Mouse (Mus musculus) CH12.LX (cell line): ENCODE measurements around the gene Pank2.

Experiments used
- EP300 ChIP-seq: IDR thresholded peaks from 2 replicates; pipeline ENCODE4 v1.6.1; 2011; ENCODE audit warnings: low read length, improper control_type of control experiment
- MAFK ChIP-seq: IDR thresholded peaks from 2 replicates; pipeline ENCODE4 v1.6.1; 2011; ENCODE audit warnings: low read length, improper control_type of control experiment; ENCODE audit not compliant: insufficient replicate concordance
- ZKSCAN1 ChIP-seq: IDR thresholded peaks from 2 replicates; pipeline ENCODE4 v1.6.1; 2012; ENCODE audit warnings: low read depth, inconsistent platforms, low read length, improper control_type of control experiment, borderline replicate concordance

DNA sequence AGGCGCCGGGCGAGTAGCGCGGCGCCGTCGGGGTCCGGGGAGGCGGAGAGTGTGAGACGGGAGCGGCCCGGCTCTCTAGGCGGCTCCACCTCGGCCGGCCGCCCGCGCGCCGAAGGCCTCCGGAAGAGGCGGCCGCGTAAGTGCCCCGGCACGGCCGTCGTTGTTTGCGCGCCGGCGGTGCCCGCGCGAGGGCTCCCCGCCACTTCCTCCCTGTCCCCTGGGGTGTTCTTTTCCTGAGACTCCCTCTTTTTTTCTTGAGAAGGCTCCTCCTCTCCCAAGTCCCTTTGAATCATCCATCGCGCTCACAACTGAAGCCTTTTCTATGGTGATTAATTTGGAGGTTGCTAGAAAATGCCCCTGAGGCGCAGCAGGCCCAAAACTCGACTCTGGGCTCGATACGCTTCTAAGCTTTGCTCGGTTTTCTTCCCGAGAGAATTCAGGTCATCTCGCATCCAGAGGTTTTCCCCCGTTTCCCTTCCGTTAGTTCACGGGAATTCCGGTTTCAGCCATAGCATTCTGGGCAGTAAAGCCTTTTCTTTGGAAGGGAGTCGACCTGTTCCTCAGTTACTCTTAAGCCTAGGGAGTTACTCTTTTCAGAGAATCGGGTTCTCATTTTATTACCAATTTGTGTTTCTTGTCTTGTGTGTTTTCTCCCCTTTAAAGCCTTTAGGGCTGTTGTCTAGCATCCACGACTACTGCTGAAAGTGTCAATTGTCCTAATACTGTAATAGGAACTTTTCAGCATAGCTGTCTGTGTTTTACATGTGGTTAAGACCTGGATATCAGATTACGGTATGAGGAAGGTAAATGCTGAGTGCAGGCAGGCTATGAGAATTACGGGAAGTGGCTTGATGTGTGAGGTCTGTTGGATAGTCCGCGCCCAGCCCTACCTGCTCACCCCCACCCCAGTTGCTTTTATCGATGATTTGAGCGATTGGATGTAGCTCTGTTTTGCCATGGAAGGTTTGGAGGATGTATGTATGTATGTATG lies 680 bp downstream of the Pank2 start:
- TF ChIP-seq EP300 (no peak; the same call in 1 of the 2 replicates), ZKSCAN1 (no peak), MAFK (no peak)
